Mouse (Mus musculus): Measurements from ENCODE around the gene Kcnk13.

GRCm38 (mm10) chr12:100042116-100042515 lies 77.8 kb downstream of the Kcnk13 start:
- TF ChIP-seq CTCF (IDR thresholded peaks at IDR 0.05; ENCODE audit: low read depth) (no peak), EP300 (IDR thresholded peaks at IDR 0.05; ENCODE audit: low read depth) (no peak)
